Mouse (Mus musculus) intestine, embryonic 16.5 days (tissue): ENCODE measurements around the gene Gm11437. TPM values are rescaled to one million over a fixed set of nuclear protein-coding genes. Genes with fewer than 3 reads are reported as not detected.

Experiments
- ATAC-seq: fragments of 200-750 bp; cut with Nextera tagmentation; 2 replicates; pipeline ENCODE4 v1.8.0; 2017; ENCODE audit warnings: moderate TSS enrichment, moderate library complexity
- H3K27ac ChIP-seq: fragments of 300-500 bp; sonication (generic); 2 replicates; pipeline ENCODE4 v1.5.1; 2014; ENCODE audit warnings: mild to moderate bottlenecking, low read length
- H3K27me3 ChIP-seq: fragments of 300-500 bp; sonication (generic); replicated peaks from 2 replicates; pipeline ENCODE4 v1.6.1; 2014; ENCODE audit warnings: low read length, control low read depth, mixed read lengths; ENCODE audit not compliant: control insufficient read depth, insufficient read depth
- H3K36me3 ChIP-seq: fragments of 300-500 bp; sonication (generic); 2 replicates; pipeline ENCODE4 v1.6.1; 2014; ENCODE audit warnings: low read length, control low read depth; ENCODE audit not compliant: control insufficient read depth, insufficient read depth
- H3K4me1 ChIP-seq: fragments of 300-500 bp; sonication (generic); 2 replicates; pipeline ENCODE4 v1.6.1; 2014; ENCODE audit warnings: low read length, control low read depth, mixed read lengths; ENCODE audit not compliant: control insufficient read depth, insufficient read depth
- H3K4me2 ChIP-seq: fragments of 300-500 bp; sonication (generic); 2 replicates; pipeline ENCODE4 v1.6.1; 2014; ENCODE audit warnings: low read depth, low read length, control low read depth
- H3K4me3 ChIP-seq: fragments of 300-500 bp; sonication (generic); 2 replicates; pipeline ENCODE4 v1.5.1; 2014; ENCODE audit warnings: mild to moderate bottlenecking, low read length
- H3K9ac ChIP-seq: fragments of 300-500 bp; sonication (generic); 2 replicates; pipeline ENCODE4 v1.6.1; 2014; ENCODE audit warnings: low read depth, low read length
- H3K9me3 ChIP-seq: fragments of 300-500 bp; sonication (generic); 2 replicates; pipeline ENCODE4 v1.6.1; 2016; ENCODE audit warnings: low read length, control low read depth; ENCODE audit not compliant: control insufficient read depth
- WGBS: fragments of 180-500 bp; shearing (Covaris S2); extraction: QIAGEN DNeasy Blood & Tissue Kit; methylation state at CpG from one replicate; pipeline ENCODE4 v1.1.7; 2014; 5-methylcytosine and 5-hydroxymethylcytosine counted together
- polyA plus RNA-seq: library from polyadenylated mRNA; unstranded; fragments of >200 nt; fragmentation: Nextera tagmentation; extraction: Ambion mirVana; gene quantifications from 2 replicates; pipeline ENCODE4 v1.2.1, GENCODE M21; 2015

Gm11437 gene
- polyA plus RNA-seq, 1 experiment from 2014 or later = 0.17 TPM

DNA sequence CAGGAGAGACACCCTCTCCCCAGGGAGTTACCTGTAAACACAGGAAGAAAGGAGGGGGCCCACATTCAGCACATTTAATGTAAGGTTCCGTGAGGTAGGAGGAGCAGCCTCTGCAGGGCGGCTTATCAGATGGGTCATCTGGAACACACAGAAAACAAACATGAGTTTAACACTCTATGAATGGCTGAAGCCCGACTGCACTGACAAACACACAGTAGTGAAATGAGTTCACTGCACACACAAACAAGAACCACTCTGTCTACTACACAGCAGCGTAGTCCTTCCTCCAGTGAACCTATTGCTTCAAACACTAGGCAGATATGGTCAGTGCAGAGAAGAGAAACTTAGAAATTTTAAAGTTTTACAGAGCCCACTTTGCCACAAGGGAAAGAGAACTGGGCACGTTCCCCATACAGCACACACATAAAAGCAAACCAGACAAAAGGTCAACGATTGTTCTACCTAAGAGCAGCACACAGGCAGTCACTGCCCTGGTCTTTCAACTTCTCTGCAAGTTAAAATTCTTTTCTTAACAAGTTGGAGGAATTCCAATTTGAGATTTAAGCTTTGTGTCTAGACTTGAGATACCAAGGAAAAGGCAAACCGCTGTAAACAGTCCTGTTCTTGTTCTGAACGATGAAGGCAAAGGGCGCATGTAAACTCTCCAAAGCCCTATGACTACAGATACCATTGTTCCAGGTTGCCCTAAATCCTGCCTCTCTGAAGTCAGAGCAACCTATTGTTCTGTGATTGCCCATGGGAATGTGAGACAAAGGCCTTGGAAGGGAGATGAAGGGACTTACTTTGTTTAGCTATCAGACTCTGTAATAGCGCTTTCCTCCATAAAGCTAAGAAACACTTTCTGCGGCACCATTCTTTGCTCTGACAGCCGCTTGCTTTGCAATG, 46.0 kb downstream of the Gm11437 start:
- 73% methylated on average over 12 of the region's 12 CpGs for WGBS
- Histone ChIP-seq H3K27me3 (no peaks in the 10 kb centered on the region), H3K27ac (no peak overlapping the region), H3K9ac (no peak overlapping the region), H3K4me1 (no peaks in the 10 kb centered on the region), H3K4me3 (no peak overlapping the region), H3K4me2 (no peak overlapping the region), H3K36me3 (peaks cover 19% of the 10 kb centered on the region), H3K9me3 (no peaks in the 10 kb centered on the region)
- ATAC-seq = no peak

DNA sequence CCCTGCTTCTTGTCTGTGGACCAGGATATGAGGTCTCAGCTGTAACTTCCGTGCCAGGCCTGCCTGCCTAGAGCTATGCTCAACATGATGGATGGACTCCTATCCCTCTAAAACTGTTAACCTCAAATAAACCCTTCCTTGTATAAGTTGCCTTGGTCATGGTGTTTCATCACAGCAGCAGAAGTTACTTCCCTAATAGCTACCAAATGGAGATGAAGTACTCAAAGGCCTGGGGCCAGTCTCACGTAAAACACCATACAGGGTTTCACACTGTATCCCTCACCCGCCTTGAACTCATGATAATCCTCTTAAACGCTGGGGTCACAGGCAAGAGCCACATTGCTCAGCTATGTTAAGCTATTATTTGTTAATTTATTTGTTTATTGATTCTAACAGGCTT, 49.8 kb downstream of the Gm11437 start:
- H3K4me1 ChIP-seq = no peaks in the 10 kb centered on the region
- peaks cover 18% of the 10 kb centered on the region for H3K36me3 ChIP-seq
- no peaks in the 10 kb centered on the region for H3K27me3 ChIP-seq
- no peak overlapping the region for H3K9ac ChIP-seq
- no peak overlapping the region for H3K4me3 ChIP-seq
- no peaks in the 10 kb centered on the region for H3K9me3 ChIP-seq
- no peak overlapping the region for H3K4me2 ChIP-seq
- ATAC-seq = no peak
- no peak overlapping the region for H3K27ac ChIP-seq
- WGBS = 86% methylated on average over 4 of the region's 4 CpGs

DNA sequence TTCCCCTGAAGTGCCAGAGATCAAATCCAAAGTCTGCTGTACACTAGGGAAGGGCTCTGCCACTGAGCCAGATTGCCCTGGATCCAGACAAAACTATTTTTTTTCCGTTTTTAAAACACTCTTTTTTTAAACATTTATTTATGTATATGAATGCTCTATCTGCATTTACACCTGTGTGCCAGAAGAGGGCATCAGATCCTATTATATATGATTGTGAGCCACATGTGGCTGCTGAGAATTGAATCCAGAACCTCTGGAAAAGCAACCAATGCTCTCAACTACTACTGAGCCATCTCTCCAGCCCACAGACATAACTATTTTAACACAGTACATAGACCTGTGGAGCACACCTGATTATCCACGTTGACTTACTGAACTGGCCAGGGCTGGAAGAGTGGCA, 51.1 kb downstream of the Gm11437 start:
- no peaks in the 10 kb centered on the region for H3K9me3 ChIP-seq
- no peaks in the 10 kb centered on the region for H3K4me1 ChIP-seq
- no peak overlapping the region for H3K9ac ChIP-seq
- peaks cover 15% of the 10 kb centered on the region for H3K36me3 ChIP-seq
- H3K27ac ChIP-seq = no peak overlapping the region
- H3K4me2 ChIP-seq = no peak overlapping the region
- no peak overlapping the region for H3K4me3 ChIP-seq
- no peak for ATAC-seq
- WGBS = 64% methylated on average over 2 of the region's 2 CpGs
- no peaks in the 10 kb centered on the region for H3K27me3 ChIP-seq

DNA sequence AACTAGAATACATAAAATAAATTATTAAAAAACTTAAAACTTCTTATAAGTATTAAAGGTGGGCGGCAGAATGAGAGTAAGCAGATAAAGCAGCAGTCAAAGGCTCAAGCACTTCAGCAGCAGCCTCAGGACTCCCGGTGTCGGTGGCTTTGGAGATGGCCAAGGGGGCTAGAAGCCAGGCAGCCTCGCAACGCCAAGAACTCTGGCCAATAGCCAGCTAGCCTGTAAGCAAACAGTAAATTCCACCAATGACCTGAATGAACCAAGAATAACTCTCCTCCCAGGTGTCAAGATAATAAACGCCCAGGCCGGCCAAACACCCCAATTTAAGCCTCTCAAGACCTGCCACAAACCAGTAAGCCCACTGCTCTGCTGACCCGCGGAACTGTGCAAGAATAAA, 51.6 kb downstream of the Gm11437 start:
- ATAC-seq = no peak
- Histone ChIP-seq H3K4me2 (no peak overlapping the region), H3K4me3 (no peak overlapping the region), H3K36me3 (peaks cover 10% of the 10 kb centered on the region), H3K27ac (no peak overlapping the region), H3K4me1 (no peaks in the 10 kb centered on the region), H3K9me3 (no peaks in the 10 kb centered on the region), H3K9ac (no peak overlapping the region), H3K27me3 (no peaks in the 10 kb centered on the region)
- WGBS = 78% methylated on average over 9 of the region's 9 CpGs

DNA sequence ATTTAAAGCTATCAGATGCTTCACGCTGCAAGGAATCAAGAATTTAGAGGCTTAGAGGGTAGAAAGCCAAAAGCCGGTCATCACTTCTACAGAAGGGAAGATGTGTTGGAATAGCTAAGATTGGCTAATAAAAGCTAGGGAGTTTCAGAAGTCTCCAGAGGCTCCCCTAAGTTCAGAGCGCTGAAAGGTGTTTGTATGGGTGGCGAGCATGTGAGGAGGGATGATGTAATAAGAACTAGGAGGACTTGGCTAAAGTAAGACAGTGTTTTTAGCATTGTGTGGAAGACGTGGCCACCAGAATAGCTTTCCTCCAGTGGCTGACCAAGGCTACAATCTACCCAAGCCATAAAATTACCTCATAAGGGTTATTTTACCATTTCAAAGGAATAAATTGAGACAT, 53.7 kb downstream of the Gm11437 start:
- no peak for ATAC-seq
- no peak overlapping the region for H3K4me2 ChIP-seq
- WGBS = 91% methylated on average over 5 of the region's 5 CpGs
- H3K27ac ChIP-seq = no peak overlapping the region
- H3K27me3 ChIP-seq = no peaks in the 10 kb centered on the region
- no peaks in the 10 kb centered on the region for H3K4me1 ChIP-seq
- no peaks in the 10 kb centered on the region for H3K9me3 ChIP-seq
- H3K36me3 ChIP-seq = peaks cover 5% of the 10 kb centered on the region; the same call in 1 of the 2 replicates
- H3K4me3 ChIP-seq = no peak overlapping the region
- H3K9ac ChIP-seq = no peak overlapping the region

DNA sequence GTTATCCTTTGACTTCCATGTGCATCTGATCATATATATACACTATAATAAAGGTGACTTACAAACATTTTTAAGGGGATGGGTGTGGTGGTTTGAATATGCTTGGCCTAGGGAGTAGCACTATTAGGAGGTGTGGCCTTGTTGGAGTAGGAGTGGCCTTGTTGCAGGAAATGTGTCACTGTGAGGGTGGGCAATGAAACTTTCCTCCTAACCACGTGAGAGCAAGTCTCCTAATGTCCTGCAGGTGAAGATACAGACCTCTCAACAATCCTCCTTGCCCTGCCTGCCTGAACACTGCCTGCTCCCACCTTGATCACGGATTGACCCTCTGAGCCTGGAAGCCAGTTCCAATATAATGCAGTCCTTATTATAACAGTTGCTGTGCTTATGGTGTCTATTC, 60.1 kb downstream of the Gm11437 start:
- H3K27ac ChIP-seq = no peak overlapping the region
- H3K27me3 ChIP-seq = no peaks in the 10 kb centered on the region
- no peaks in the 10 kb centered on the region for H3K9me3 ChIP-seq
- ATAC-seq = no peak
- no peak overlapping the region for H3K4me3 ChIP-seq
- WGBS = 70% methylated on average over 2 of the region's 2 CpGs
- no peak overlapping the region for H3K4me2 ChIP-seq
- H3K4me1 ChIP-seq = no peaks in the 10 kb centered on the region
- H3K9ac ChIP-seq = no peak overlapping the region
- H3K36me3 ChIP-seq = peaks cover 4% of the 10 kb centered on the region; the same call in 1 of the 2 replicates

DNA sequence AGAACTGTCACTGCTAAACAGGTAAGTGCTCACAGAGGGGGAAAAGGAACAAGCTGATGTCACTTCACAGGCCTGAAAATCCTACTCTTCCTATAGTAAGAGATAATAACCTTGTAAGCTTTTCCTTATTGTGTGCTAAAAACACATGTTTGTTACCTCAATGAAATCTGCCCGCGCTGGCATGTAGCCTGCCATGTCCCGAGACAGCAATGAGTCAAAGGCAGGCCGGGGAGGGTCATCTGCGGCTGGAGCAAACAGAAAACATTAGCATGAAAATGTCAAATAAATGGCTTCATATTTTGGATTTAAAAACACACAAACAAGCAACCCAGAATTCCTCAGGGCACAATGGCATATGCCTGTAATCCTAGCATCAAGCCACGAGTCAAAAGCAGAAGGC, 63.2 kb downstream of the Gm11437 start:
- no peak for ATAC-seq
- Histone ChIP-seq H3K27me3 (no peaks in the 10 kb centered on the region), H3K27ac (no peak overlapping the region), H3K9me3 (no peaks in the 10 kb centered on the region), H3K4me1 (no peaks in the 10 kb centered on the region), H3K9ac (no peak overlapping the region), H3K4me3 (no peak overlapping the region), H3K4me2 (no peak overlapping the region), H3K36me3 (0 out of 2 replicates have a peak, but pooled peaks cover 4% of the 10 kb centered on the region)
- 90% methylated on average over 6 of the region's 6 CpGs for whole genome bisulfite sequencing

DNA sequence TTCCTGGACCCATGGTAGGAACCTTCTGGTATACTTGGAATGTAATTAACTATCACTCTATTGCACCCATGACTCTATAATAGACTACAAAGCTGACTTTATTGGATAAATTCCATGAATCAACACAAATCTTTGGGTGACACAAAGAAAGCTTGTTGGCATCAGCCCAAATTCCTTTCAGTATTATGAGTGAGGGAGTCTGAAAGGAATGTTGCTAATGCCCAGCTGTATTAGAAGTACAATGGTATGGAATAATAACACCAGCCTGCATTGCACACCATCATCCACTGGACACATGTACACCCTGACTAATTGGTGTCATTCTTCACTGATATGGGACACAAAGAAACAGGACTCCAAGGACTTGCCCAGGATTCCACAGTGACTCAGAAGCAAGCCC, 66.1 kb downstream of the Gm11437 start:
- no peaks in the 10 kb centered on the region for H3K9me3 ChIP-seq
- no peak overlapping the region for H3K27ac ChIP-seq
- H3K4me2 ChIP-seq = no peak overlapping the region
- no peaks in the 10 kb centered on the region for H3K27me3 ChIP-seq
- H3K4me3 ChIP-seq = no peak overlapping the region
- H3K9ac ChIP-seq = no peak overlapping the region
- ATAC-seq = no peak
- H3K4me1 ChIP-seq = no peaks in the 10 kb centered on the region
- 0 out of 2 replicates have a peak, but pooled peaks cover 3% of the 10 kb centered on the region for H3K36me3 ChIP-seq
